Mouse (Mus musculus) embryonic fibroblast, embryonic 13.5 days (primary cell): ENCODE results near the gene Flywch1.

Experiments
- CTCF ChIP-seq: IDR thresholded peaks from 2 replicates; pipeline ENCODE4 v1.5.1; 2011; ENCODE audit warnings: mild to moderate bottlenecking, control low read depth, low read length, moderate library complexity, borderline replicate concordance; ENCODE audit not compliant: insufficient read depth
- POLR2A ChIP-seq: IDR thresholded peaks from 2 replicates; pipeline ENCODE4 v1.6.1; 2011; ENCODE audit warnings: low read depth, mild to moderate bottlenecking, control low read depth, low read length, moderate library complexity

GRCm38 (mm10) chr17:23721886-23722285, 49.5 kb downstream of the Flywch1 start:
- no peak for TF ChIP-seq CTCF
- no peak for TF ChIP-seq POLR2A
